Mouse (Mus musculus): ENCODE measurements around the gene Themis2.
A peak's percentile ranks its signal among the peaks of the same experiment; 100 is the strongest.
"Not testable (repeated sequence)": the region's sequence is repeated elsewhere in the genome, so short reads cannot be mapped to it uniquely, and the experiment has no call there.

Themis2 gene

GRCm38 (mm10) chr4:132752992-132753391, 43.2 kb downstream of the Themis2 start:
- no peak for DNase-seq (ENCODE audit: low spot score in 2 of 2)

- DNase-seq (ENCODE audit: low spot score in 2 of 2) = no peak
Measured at GRCm38 (mm10) chr4:132749258-132749982, 46.8 kb downstream of the Themis2 start.

GRCm38 (mm10) chr4:132748778-132749177, 47.4 kb downstream of the Themis2 start:
- no peak for DNase-seq (ENCODE audit: low spot score in 2 of 2)

GRCm38 (mm10) chr4:132747664-132748259, 48.4 kb downstream of the Themis2 start:
- no peak for DNase-seq (ENCODE audit: low spot score in 2 of 2)

- DNase-seq (ENCODE audit: low spot score in 2 of 2) = no peak
Measured at GRCm38 (mm10) chr4:132746911-132747517, 49.2 kb downstream of the Themis2 start.

GRCm38 (mm10) chr4:132743992-132744911, 51.9 kb downstream of the Themis2 start:
- DNase-seq (ENCODE audit: low spot score in 2 of 2) = no peak

- no peak for DNase-seq (ENCODE audit: low spot score in 2 of 2)
Measured at GRCm38 (mm10) chr4:132741491-132741890, 54.7 kb downstream of the Themis2 start.

GRCm38 (mm10) chr4:132737154-132737553, 59.0 kb downstream of the Themis2 start:
- DNase-seq (ENCODE audit: low spot score in 2 of 2) = not testable (repeated sequence)

- DNase-seq (ENCODE audit: low spot score in 2 of 2) = no peak
Measured at GRCm38 (mm10) chr4:132735894-132736293, 60.3 kb downstream of the Themis2 start.

GRCm38 (mm10) chr4:132735389-132735788, 60.8 kb downstream of the Themis2 start:
- no peak for DNase-seq (ENCODE audit: low spot score in 2 of 2)

GRCm38 (mm10) chr4:132734766-132735165, 61.4 kb downstream of the Themis2 start:
- DNase-seq (ENCODE audit: low spot score in 2 of 2) = no peak

- DNase-seq (ENCODE audit: low spot score in 2 of 2) = no peak
Measured at GRCm38 (mm10) chr4:132733071-132733770, 63.0 kb downstream of the Themis2 start.

- peak; percentile 57 to 81 for DNase-seq (ENCODE audit: low spot score in 2 of 2)
Measured at GRCm38 (mm10) chr4:132732148-132732684, 64.0 kb downstream of the Themis2 start, which contains the start of gene Xkr8. Gene Xkr8 (minus strand): TSS chr4:132732546.
